Mouse (Mus musculus) ES-E14 (cell line): Measurements from ENCODE around the gene Vmn1r218.

Experiments
- CHD2 ChIP-seq: IDR thresholded peaks from 2 replicates; pipeline ENCODE4 v1.6.1; 2014; ENCODE audit warnings: mild to moderate bottlenecking, low read depth, low read length, inconsistent platforms
- HCFC1 ChIP-seq: IDR thresholded peaks from 2 replicates; pipeline ENCODE4 v1.6.1; 2012; ENCODE audit warnings: low read length, inconsistent platforms, borderline replicate concordance; ENCODE audit not compliant: insufficient read depth
- ZNF384 ChIP-seq: IDR thresholded peaks from 2 replicates; pipeline ENCODE4 v1.6.1; 2012; ENCODE audit warnings: low read depth, low read length, inconsistent platforms

- no peak for TF ChIP-seq ZNF384
- no peak for TF ChIP-seq CHD2
- TF ChIP-seq HCFC1: no peak
Measured at GRCm38 (mm10) chr13:23094386-23094785, 38.6 kb upstream of the Vmn1r218 start.
